Mouse (Mus musculus): Measurements from ENCODE around the gene Acta2.
"Not testable (repeated sequence)": the region's sequence is repeated elsewhere in the genome, so short reads cannot be mapped to it uniquely, and the experiment has no call there.

The Acta2 gene

DNA sequence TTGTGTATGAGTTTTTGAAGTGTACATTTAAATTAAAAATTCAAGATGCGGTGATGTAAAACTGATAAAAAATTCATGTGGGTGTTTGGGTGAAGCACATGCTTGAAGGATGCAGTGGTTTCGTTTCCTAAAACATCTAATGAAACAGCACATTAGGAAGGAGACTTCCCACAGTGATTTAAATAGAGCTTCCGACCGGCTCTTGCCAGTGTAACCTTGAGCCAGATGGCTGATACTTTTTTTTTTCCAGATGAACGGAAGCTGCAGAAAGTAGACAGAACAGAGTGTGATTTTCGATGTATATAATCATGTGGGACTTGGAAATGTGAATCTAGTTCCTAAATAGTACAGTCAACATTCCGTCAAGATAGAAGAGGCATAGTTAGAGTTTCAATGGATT is 23.8 kb downstream of the Acta2 start:
- in situ Hi-C loops (cut with MboI, MseI): no loop called here

DNA sequence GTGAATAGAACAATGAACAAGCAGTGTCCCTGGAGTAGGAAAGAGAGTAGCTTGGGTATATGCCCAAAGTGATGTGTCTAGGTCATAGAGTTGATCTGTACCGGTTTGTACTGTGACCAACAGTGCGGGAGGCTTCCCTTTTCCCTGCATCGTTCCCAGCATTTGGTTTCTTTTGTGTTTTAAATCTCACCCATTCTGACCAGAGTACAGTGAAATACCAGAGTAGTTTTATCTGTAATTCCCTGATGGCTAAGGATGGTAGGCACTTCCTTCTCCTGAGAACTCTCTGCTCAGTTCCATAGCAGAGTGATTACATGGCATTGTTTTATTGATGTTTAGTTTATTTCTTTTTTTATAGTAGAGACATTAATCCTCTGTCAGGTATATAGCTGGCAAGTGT is 32.6 kb downstream of the Acta2 start:
- in situ Hi-C loops (cut with MboI, MseI): no loop called here

DNA sequence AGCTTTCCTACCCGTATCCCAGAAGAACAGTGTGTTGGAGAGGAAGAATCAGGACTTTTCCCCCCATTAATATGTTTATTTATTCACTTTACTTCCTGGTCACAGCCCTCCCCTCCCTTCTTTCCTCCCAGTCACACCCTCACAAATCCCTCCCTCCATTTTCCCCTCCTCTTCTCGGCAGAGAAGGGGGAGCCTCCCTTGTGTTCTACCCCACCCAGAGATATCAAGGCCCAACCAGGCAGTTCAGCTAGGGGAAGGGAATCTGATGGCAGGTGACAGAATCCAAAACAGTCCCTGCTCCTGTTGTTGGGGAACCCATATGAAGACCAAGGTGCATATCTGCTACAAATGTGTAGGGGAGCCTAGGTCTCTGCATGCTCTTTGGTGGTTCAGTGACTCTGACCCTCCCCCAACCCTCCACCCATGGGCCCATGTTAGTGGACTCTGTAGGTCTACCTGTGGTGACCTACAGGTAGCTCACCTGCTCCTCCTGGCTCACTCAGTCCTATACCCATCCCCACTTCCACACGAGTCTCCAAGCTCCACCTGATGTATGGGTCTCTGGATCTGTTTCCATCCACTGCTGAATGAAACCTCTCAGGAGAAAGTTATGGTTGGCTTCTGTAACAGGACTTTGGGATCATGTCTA is 34.5 kb downstream of the Acta2 start:
- in situ Hi-C loops (cut with MboI, MseI): no loop called here

DNA sequence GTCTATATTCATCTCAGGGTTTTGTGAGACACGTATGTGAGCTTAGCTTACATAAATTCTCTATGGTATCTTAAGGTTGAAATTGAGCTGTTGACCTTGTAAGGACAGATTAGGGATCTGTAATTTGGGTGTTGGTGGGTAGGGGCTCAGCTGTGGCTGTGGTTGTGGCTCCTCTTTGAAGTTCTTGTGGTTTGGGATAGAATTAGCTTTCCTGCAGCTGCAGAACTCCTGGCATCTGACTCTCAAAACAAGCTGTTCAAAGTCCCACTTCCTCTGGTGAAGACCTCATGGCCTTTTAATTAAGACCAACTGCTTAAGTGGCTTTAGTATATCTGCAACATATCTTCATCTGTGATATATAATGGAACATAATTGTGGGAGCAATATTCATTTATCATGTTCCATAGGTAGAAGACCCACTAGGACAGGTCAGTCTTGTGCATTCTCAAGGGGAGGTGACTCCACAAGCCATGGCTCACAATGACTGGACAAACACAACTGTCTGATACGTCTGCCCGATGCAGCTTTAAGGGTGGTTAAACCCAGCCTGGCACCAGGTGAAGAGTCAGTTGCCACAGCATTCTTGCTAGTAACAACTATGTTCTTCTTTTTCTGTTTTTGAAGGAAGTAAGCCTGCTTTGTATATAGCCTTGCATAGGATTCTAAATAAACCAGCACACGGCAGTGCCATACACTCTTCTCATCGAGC is 36.0 kb downstream of the Acta2 start:
- in situ Hi-C loops (cut with MboI, MseI): loop anchor here in 1 of 2 experiments (5.0 kb wide), 1 partner anchor 67 kb away; no protein-coding TSS in a partner anchor

DNA sequence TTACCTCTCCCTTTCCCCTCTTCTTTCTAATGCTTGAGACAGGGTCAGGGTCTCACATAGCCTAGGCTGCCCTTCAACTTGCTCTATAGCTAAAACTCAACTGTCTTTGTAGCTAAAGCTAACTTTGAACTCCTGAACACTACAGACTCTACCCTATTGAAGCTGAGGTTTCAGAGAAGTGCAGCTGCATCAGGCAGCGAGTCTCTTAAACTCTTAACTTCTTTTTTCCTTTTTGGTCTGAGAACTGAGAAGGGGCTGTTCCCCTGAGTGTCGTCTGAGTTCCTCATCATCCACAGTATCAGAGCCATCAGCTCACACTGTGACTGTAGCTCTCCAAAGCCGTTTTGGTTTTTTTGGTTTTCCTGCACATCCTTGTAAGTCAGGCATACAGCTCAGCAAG is 37.6 kb downstream of the Acta2 start:
- in situ Hi-C loops (cut with MboI, MseI): loop anchor here in 1 of 2 experiments (5.0 kb wide), 1 partner anchor 65 kb away; no protein-coding TSS in a partner anchor

DNA sequence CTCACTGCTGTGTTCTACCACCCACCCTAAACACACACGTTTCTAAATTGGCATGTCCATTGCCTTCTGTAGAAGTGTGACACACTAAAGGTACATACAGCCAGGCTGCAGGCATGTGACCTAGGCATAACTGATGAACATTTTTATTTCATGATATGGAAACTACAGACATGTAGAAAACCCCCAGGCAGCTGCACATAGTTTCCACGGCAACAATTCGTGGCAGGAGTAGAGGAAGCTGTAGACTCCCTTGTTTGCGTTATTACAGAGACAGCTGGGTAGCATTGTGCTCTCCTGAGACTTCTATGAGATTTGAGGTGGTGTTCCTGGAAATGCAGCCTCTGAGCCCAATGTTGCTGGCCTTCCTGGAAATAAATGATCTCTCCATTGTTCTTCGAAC is 38.4 kb downstream of the Acta2 start:
- in situ Hi-C loops (cut with MboI, MseI): loop anchor here in 1 of 2 experiments (5.0 kb wide), 1 partner anchor 65 kb away; no protein-coding TSS in a partner anchor

DNA sequence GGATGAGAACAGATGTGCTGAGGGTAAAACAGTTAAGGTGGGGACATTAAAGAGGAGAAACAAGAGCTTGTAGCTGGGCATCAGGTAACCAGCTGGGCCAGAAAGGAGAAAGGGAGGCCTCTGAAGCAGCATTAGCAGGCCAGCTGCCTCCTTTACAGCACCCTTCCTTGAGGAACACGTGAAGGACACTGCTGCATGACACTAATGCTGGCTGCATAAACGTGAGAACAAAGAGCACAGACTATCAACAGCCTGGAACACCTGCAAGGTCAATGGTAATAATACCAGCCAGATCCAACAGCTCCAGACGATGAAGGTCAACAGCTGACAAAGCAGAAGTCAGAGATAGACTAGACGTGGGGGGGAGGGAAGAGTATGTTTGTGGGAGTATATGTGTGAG is 41.3 kb downstream of the Acta2 start:
- in situ Hi-C loops (cut with MboI, MseI): no loop called here

DNA sequence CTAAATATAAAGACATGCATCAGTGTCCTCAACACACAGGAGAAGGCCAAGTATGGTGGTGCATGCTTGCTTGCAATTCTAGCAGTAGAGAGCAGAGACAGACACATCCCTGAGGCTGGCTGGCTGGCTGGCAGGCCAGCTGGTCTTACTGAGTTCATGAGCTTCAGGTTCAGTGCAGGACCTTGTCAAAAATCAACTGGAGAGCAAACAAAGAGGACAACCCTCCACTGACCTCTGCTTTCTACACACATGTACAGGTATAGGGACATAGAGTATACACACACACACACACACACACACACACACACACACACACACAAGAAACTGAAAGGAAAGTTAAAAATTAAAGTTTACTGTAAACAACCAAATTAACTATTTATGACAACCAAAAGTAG is 42.1 kb downstream of the Acta2 start:
- in situ Hi-C loops (cut with MboI, MseI): no loop called here

DNA sequence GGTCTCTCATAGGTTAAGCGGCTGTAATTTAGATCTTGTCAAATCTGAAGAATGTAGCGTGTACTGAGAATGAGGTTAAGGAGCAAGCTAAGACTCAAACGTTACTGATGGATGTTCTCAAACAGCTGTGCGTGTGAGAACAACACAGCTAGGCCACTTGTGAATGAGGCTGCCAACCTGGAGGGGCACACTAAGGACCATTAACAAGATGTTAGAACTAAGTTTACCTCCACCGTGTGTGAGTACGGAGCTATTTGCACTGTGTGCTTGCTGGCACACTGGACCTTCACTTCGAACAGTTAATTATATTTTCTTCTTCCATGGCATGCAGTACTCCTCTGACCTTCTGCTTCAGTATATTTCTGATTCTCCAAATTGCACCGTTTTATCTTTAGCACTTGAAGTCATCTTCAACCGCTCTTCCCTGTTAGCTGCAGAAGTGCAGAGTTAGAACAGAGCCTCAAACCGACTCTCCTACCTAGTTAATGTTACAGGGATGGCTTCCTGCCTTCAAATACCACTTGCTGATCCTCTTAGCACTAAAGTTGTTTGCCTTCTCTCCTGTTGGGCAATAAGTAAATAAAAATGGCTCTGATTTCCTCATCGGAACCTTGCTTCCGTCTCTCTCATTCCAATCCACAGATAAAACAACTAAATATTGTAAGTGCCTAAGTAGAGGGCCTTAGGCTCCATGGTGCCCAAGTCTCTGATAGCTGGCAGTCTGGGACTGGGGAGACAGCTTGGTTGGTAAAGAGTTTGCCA is 42.7 kb downstream of the Acta2 start:
- in situ Hi-C loops (cut with MboI, MseI): no loop called here

DNA sequence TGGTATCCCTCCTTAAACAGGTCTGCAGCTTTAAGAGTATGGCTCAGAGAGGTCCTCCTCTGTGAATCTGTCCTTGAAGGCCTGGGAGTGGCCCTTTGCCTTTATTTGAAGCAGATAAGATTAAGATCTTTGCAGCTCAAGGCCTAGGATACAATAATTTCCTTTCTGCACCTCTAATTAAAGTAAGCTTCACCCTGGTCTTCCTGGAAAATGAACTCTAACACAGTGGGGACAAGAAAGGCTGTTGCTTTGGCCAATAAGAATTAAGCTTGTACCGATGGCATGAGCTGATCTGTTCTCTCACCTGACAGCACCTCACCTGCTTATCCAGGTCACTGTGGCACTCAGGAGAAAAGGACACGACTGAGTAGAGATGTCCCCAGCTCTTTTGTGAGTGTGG is 44.5 kb downstream of the Acta2 start:
- in situ Hi-C loops (cut with MboI, MseI): no loop called here

DNA sequence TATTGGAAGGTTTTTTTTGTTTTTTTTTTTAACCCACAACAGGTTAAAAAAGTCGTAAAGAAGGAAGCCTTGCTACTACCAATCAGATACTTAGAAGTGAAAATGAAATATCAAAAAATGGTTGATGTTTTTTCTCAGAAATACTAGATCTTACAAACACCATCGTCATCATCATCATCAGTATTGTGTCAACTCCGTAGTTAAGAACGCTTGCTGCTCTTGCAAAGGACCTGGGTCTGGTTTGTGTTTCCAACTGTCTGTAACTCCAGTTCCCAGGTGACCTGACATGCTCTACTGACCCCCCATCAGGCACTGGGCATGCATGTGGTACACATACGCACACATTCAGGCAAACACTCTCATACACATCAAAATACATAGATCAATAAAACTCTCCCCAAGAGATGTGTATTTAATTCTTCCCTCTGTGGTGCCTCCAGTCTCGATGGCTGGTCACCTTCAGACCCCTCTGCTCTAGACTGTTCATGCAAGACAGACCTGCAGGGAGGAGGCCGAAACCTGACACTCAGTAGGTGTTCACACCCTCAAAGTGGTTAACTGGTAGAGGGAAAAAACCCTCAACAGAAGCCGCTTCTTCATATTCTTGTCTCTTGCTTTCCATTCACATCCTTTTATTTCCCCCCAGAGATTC is 45.3 kb downstream of the Acta2 start:
- in situ Hi-C loops (cut with MboI, MseI): no loop called here

DNA sequence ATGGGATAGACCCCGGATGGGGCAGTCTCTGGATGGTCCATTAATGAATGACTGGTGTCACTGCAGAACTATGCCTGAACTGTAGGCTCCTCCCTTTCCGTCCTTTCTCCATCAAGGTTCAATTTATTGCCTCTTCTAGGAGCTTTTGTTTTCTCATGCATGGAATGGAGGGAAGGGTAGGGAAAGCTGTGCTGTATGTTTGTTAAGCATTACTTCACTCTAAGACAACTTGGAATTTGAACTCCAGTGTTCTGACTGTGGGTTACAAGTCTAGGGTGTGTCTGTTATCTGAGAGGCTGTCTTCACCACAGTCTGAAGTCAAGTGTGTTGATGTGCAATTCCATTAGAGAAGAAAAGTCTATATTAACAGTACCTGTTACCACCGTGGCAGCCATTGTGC is 46.4 kb downstream of the Acta2 start:
- in situ Hi-C loops (cut with MboI, MseI): no loop called here

DNA sequence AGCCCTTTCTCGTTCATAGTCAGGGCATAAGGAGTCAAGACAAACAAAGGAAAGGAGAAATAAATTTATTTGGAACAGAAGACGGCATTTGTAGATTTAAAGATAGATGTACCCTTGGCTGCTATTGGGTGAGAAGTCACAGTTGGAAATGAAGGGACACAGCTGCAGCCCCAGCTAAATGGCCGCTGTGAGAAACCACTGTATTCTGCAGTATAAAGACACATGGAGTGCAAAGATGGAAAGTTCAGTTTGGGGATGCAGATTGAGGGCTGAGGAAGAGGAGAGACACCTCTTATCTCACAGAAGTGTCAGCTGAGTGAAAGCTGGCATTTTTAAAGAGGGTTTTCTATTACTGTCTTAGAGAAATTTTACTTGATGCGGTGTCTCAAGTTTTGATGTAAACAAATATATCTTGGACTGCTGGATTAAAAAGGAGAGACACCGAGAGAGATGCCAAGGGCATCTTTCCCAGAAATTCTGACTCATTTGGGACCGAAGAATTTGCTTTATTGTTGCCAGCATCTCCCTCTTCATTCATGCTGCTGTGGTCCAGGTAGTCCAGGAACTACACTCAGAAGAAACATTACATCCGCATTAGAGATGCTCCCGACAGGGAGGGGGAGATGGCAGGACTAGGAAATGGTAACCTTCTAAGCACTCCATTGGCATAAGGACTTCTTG is 48.5 kb downstream of the Acta2 start:
- in situ Hi-C loops (cut with MboI, MseI): no loop called here

DNA sequence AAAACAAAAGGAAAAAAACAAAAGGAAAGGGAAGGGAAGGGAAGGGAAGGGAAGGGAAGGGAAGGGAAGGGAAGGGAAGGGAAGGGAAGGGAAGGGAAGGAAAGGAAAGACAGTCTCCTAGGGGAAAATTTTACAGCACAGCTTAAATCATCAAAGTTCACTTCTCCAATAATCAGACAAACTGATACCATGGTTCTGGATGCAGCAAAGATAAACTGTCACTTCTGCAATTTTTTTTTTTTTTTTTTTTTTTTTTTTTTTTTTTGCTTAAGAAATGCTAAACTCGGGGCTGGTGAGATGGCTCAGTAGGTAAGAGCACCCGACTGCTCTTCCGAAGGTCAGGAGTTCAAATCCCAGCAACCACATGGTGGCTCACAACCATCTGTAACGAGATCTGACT is 49.3 kb downstream of the Acta2 start:
- in situ Hi-C loops (cut with MboI, MseI): not testable (repeated sequence)

DNA sequence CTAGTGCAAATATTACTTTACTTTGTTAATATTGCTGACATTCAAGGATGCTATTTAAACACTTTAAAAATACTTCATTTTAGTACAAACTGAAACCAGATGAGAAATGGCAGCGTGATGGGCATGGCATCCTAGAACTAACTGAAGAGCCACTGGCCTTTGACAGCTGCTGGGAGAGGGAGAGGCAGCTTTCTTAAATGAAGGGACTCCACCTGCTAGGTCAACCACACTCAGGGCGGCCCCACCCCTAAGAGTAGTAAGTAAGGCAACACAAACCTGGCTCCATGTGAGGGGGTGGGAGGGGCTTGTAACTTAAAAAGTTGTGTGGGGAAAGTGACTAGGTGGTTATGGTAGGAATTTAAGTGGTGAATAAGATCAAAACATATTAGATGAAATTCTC is 52.7 kb downstream of the Acta2 start:
- in situ Hi-C loops (cut with MboI, MseI): no loop called here

DNA sequence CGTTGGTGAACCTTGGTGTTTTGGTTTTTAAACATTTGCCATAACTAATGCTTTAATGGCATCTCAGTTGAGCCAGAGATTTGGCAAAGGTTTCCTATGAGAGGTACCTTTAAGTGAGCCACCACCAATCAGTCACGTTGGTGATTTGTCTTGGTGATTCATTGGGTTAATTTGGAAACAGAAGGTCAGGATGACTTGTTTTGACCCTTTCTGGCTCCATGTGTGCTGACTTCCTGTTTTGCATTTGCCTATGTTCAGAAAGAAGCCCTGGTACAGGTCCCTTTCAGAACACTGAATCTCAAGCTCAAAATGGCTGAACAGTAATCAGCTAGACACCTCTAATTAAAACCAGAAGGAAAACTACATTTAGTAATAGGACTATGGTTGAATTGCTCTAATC is 55.9 kb downstream of the Acta2 start:
- in situ Hi-C loops (cut with MboI, MseI): loop anchor here (5.0 to 25.0 kb wide), 4 partner anchors 575 to 1712 kb away; partner anchors contain the start of genes Kif20b (in 1 of the 2) and Minpp1 (in 1 of the 2)

DNA sequence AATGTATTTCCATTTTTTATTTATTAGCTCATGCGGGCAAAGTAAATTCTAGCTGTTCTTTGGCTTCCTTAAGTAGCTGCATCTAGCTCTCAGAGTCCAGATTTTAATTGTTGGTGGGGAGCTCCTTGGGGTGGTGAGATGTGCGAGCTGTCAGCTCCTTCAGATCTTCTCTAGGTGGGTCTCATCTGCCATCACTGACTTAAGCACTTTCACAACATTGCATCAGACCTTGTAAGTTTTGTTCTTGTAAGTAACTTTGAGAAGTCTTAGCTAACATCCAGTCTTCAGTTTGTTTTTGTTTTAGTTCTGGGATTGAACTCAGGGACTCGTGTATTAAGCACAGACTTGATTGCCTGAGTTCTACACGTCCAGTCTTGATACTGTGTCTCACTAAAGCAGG is 56.5 kb downstream of the Acta2 start:
- in situ Hi-C loops (cut with MboI, MseI): loop anchor here (5.0 to 25.0 kb wide), 4 partner anchors 576 to 1712 kb away; partner anchors contain the start of genes Kif20b (in 1 of the 2) and Minpp1 (in 1 of the 2)

DNA sequence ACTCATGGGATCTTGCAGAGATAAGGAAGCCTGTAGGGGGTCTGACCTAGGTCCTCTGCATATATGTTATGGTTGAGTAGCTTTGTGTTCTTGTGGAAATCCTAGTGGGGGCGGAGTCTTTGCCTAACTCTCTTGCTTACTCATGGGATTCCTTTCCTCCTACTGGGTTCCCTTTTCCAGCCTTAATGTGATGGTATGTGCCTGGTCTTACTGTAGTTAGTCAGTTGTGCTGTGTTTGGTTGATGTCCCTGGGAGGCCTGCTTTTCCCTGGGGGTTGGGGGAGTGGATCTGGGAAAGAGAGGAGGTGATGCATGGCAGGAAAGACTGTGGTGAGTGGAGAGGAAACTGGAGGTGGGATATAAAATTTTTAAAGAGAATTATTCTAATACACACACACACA is 57.3 kb downstream of the Acta2 start:
- in situ Hi-C loops (cut with MboI, MseI): loop anchor here (5.0 to 25.0 kb wide), 4 partner anchors 577 to 1711 kb away; partner anchors contain the start of genes Kif20b (in 1 of the 2) and Minpp1 (in 1 of the 2)

DNA sequence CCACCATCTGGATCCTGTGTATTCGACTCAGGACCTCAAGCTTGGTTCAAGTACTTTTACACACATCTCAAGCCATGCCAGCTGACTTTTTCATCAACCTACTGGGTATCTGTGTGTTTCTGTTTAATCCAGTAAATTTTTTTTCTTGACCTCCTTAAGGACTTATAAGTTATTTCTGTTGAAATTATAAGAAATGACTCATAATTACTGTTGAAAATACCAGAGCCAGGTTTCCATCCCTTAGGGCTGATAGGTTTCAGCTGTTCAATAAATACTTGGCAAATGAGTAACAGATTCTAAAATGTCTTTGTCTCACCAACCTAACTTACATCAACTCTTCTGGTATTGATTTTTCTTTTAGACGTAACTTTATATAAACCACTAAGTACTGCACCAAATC is 60.4 kb downstream of the Acta2 start:
- in situ Hi-C loops (cut with MboI, MseI): loop anchor here (5.0 to 25.0 kb wide), 4 partner anchors 580 to 1708 kb away; partner anchors contain the start of genes Kif20b (in 1 of the 2) and Minpp1 (in 1 of the 2)

DNA sequence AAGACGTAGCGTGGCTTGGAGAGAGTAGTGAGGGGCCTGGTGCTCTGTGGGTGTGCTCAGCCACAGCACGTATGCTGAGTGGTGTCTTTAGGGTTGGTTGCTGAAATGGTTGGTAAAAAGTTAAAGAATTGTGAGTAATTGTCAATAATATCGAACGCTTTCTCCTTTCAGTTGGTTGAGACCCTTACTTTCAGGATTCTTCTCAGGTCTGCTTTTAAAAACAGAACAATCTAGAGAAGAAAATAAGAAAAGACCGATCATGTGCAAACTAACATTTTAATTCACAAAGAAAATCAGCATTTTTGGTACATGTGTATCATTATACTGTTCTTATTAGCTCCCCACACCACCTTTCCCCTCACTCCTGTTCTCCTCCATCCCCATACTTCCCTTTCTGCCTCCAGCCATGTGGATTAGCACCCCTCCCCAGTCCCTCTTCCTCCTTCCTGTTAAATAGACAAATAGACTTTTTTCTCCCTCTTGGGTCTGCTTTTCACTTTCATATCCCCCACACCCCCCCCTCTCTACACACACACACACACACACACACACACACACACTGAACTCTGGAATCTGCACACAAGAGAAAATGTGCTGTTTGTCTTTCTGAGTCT is 61.2 kb downstream of the Acta2 start:
- in situ Hi-C loops (cut with MboI, MseI): loop anchor here (10.0 to 25.0 kb wide), 3 partner anchors 581 to 1707 kb away; partner anchors contain the start of gene Minpp1 (in 1 of the 2)

Data from T-helper 17 cell (primary cell).